Mouse (Mus musculus) heart, embryonic 13.5 days (tissue): ENCODE results near the gene Chchd1. TPM values are rescaled to one million over a fixed set of nuclear protein-coding genes. Genes with fewer than 3 reads are reported as not detected.

Experiments used
- ATAC-seq: fragments of 200-750 bp; cut with Nextera tagmentation; 2 replicates; pipeline ENCODE4 v1.8.0; 2017; ENCODE audit warnings: moderate TSS enrichment; ENCODE audit not compliant: insufficient number of reproducible peaks, low FRiP score, low TSS enrichment; ENCODE audit errors: extremely low read depth
- H3K27ac ChIP-seq: fragments of 300-500 bp; sonication (generic); replicated peaks from 2 replicates; pipeline ENCODE4 v1.5.1; 2015; ENCODE audit warnings: moderate library complexity, mild to moderate bottlenecking, inconsistent platforms
- H3K27me3 ChIP-seq: fragments of 300-500 bp; sonication (generic); replicated peaks from 2 replicates; pipeline ENCODE4 v1.6.1; 2015; ENCODE audit warnings: mild to moderate bottlenecking, inconsistent platforms
- H3K36me3 ChIP-seq: fragments of 300-500 bp; sonication (generic); 2 replicates; pipeline ENCODE4 v1.6.1; 2015; ENCODE audit warnings: mild to moderate bottlenecking, inconsistent platforms
- H3K4me1 ChIP-seq: fragments of 300-500 bp; sonication (generic); 2 replicates; pipeline ENCODE4 v1.6.1; 2015; ENCODE audit warnings: inconsistent platforms
- H3K4me2 ChIP-seq: fragments of 300-500 bp; sonication (generic); 2 replicates; pipeline ENCODE4 v1.6.1; 2015; ENCODE audit warnings: inconsistent platforms, mild to moderate bottlenecking, moderate library complexity
- H3K4me3 ChIP-seq: fragments of 300-500 bp; sonication (generic); 2 replicates; pipeline ENCODE4 v1.5.1; 2015; ENCODE audit warnings: moderate library complexity, mild to moderate bottlenecking, inconsistent platforms
- H3K9ac ChIP-seq: fragments of 300-500 bp; sonication (generic); 2 replicates; pipeline ENCODE4 v1.6.1; 2015; ENCODE audit warnings: inconsistent platforms, mild to moderate bottlenecking, moderate library complexity
- H3K9me3 ChIP-seq: fragments of 300-500 bp; sonication (generic); 2 replicates; pipeline ENCODE4 v1.6.1; 2016; ENCODE audit warnings: inconsistent platforms
- WGBS: fragments of 180-500 bp; shearing (Covaris S2); methylation state at CpG from one replicate; pipeline ENCODE4 v1.1.7; 2015; ENCODE audit warnings: mixed read lengths; 5-methylcytosine and 5-hydroxymethylcytosine counted together
- polyA plus RNA-seq: library from polyadenylated mRNA; unstranded; fragments of >200 nt; fragmentation: Nextera tagmentation; extraction: Ambion mirVana; gene quantifications from 2 replicates; pipeline ENCODE4 v1.2.1, GENCODE M21; 2015

Gene Chchd1
- polyA plus RNA-seq, 1 experiment from 2014 or later: 200 TPM

DNA sequence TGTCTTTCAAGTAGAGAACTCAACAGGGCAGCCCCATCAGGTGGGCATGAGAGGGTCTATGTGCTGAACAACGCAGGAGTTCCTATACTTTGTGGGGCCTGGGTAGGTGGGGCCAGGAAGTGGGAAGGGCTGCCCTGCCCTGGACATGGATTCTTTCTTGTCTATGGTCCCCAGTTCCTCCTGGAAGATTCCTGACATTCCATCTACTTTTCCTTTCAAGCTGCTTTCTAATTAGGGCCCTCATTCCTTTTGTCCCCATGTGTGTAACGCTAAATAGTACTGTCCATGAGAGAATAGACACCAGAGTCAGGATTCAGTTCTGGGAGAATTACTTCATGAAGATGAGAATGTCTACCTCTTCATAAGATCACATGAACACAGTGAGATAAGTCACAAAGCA lies 39.2 kb upstream of the Chchd1 start:
- Histone ChIP-seq H3K4me3 (peak overlapping the region; percentile 68), H3K9ac (peak overlapping the region; percentile 89), H3K4me1 (peaks cover 61% of the 10 kb centered on the region), H3K9me3 (no peaks in the 10 kb centered on the region), H3K27ac (peak overlapping the region; percentile 98), H3K27me3 (peaks cover 7% of the 10 kb centered on the region), H3K4me2 (peak overlapping the region; percentile 91), H3K36me3 (peaks cover 21% of the 10 kb centered on the region)
- ATAC-seq: no peak
- WGBS: 16% methylated on average over 2 of the region's 2 CpGs

DNA sequence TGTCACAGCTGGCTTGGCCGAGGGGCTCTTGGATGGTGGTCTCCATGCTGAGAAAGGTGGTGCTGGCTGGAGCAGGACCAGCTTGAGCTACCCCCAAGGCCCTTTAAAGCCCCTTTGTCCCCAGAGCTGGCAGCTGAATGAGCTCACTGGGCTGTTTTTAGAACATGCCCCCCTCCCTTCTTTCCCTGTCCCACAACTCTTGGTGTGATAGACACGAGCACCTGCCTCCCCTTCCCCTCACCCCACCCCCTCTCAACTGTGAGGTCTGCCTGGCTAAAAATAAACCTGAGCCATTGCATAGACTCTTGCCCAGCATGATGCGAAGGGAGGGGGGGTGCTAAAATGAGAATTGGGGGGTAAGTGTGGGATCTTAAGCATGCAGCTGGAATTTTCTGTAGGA lies 38.4 kb upstream of the Chchd1 start:
- Histone ChIP-seq H3K4me3 (peak overlapping the region; percentile 68), H3K27me3 (peaks cover 7% of the 10 kb centered on the region), H3K4me2 (peak overlapping the region; percentile 91), H3K27ac (peak overlapping the region; percentile 98), H3K9ac (peak overlapping the region; percentile 89), H3K4me1 (peaks cover 66% of the 10 kb centered on the region), H3K9me3 (no peaks in the 10 kb centered on the region), H3K36me3 (peaks cover 21% of the 10 kb centered on the region)
- peak; percentile 56; the same call in 1 of the 2 replicates for ATAC-seq
- WGBS: 24% methylated on average over 3 of the region's 3 CpGs

DNA sequence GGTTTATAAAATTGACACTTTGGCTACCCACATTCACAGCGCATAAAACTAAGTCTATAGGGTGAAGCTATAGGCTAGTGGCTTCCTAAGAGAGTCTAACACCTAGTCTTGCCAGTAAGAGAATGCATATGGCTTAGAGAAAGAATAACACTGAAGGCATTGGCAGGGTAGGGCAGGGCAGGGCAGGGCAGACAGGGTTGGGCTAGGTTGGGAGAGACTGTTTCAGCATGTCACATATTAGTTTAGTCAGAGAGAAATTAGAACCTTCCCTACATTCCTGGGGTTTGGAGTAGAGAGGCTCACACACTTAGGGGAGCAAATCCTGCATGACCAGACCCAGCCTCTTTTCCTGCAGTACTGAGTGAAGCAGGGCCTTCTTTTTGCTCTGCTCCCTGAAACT lies 35.3 kb upstream of the Chchd1 start:
- 69% methylated on average over 1 of the region's 1 CpGs for WGBS
- H3K27ac ChIP-seq: peak overlapping the region; percentile 98
- H3K36me3 ChIP-seq: no peaks in the 10 kb centered on the region
- H3K4me2 ChIP-seq: peak overlapping the region; percentile 91
- peaks cover 10% of the 10 kb centered on the region for H3K27me3 ChIP-seq
- no peak for ATAC-seq
- peak overlapping the region; percentile 82 for H3K9ac ChIP-seq
- peak overlapping the region; percentile 44 for H3K4me3 ChIP-seq
- peaks cover 43% of the 10 kb centered on the region for H3K4me1 ChIP-seq
- H3K9me3 ChIP-seq: no peaks in the 10 kb centered on the region

DNA sequence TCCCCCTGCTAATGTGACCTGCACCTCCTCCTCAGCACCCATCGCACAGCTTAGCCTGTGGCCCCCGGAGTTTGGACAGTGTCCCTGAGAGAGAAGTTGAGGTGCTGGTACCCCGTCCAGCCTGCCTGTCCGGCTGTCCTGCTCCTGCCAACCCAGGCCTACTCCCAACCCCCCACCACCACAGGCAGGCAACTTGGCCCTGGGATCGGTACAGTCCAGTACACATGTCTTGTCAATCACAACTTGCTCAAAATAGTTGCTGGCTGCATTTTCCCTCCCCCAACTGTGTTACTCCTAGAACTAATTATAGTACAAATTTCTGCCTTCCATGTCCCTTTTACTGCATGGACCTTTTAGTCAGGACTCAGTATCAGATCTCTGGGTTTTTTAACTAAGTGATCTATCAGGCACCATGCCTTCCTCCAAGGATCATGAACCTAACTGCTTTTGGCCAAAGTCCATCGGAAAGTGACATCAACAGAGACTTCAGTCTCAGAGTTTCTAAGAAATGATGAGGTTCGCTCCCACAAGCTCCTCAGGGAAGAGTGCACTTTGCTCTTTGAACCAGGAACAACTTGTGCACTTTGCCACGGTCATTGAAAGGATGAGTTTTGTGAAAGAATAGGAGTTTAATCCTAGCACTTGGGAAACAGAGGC lies 34.5 kb upstream of the Chchd1 start, which contains the start of gene Synpo2l:
Gene Synpo2l (minus strand): TSS at position 201 of the 657 bp plus-strand sequence.
- H3K4me1 ChIP-seq: peaks cover 43% of the 10 kb centered on the region
- peak within 1 kb of the TSS; percentile 44 for H3K4me3 ChIP-seq
- H3K27me3 ChIP-seq: 0 out of 2 replicates have a peak, but pooled peaks cover 3% of the 10 kb centered on the region
- 42% methylated on average over 8 of the region's 8 CpGs for WGBS
- peak within 1 kb of the TSS; percentile 82 for H3K9ac ChIP-seq
- no peaks in the 10 kb centered on the region for H3K9me3 ChIP-seq
- peak within 1 kb of the TSS; percentile 98 for H3K27ac ChIP-seq
- H3K36me3 ChIP-seq: no peaks in the 10 kb centered on the region
- H3K4me2 ChIP-seq: peak within 1 kb of the TSS; percentile 91
- no peak for ATAC-seq

DNA sequence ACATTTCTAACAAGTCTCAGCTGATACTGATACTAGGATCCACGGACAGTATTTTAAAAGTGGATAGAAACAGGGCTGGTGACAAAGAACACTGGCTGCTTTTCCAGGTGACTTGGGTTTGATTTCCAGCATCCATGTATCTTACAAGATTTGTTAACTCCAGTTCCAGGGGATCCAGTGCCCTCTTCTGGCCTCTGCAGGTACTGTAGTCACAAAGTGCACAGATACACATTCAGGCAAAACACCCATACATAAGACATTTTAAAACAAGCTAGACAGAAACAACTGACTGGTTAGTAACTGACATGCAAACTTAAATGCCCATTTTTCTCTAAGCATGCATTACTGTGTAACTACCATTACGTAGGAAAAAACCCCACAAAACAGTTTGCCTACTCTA lies 29.8 kb upstream of the Chchd1 start:
- Histone ChIP-seq H3K4me3 (peak overlapping the region; percentile 74; the same call in 1 of the 2 replicates), H3K36me3 (peaks cover 24% of the 10 kb centered on the region), H3K9ac (no peak overlapping the region), H3K27ac (0 out of 2 replicates have a peak overlapping the region, but pooled peaks have one; percentile 12), H3K4me1 (peaks cover 27% of the 10 kb centered on the region), H3K4me2 (peak overlapping the region; percentile 77), H3K27me3 (0 out of 2 replicates have a peak, but pooled peaks cover 3% of the 10 kb centered on the region), H3K9me3 (no peaks in the 10 kb centered on the region)
- no peak for ATAC-seq
- WGBS: 84% methylated on average over 2 of the region's 2 CpGs

DNA sequence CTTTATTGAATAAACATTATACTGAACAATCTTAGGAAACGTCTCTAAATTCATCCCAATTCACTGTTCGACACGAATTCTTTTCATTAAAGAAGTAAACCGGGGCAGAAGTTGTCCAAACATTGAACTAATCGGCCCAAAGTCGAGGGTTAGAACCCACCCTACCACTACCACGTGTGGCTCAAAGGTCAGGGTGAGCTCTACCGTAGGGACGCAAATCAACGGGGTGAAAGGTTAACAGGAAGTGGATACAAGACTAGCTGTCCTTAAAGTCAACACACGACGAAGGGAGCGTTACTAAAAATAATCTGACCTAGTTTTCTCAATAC lies 29.1 kb upstream of the Chchd1 start:
- peak overlapping the region; percentile 98 for H3K27ac ChIP-seq
- no peaks in the 10 kb centered on the region for H3K9me3 ChIP-seq
- peaks cover 23% of the 10 kb centered on the region for H3K4me1 ChIP-seq
- peak overlapping the region; percentile 77 for H3K4me2 ChIP-seq
- H3K9ac ChIP-seq: peak overlapping the region; percentile 75
- WGBS: 9% methylated on average over 13 of the region's 13 CpGs
- 0 out of 2 replicates have a peak, but pooled peaks cover 3% of the 10 kb centered on the region for H3K27me3 ChIP-seq
- H3K4me3 ChIP-seq: peak overlapping the region; percentile 74
- ATAC-seq: no peak
- peaks cover 31% of the 10 kb centered on the region for H3K36me3 ChIP-seq

DNA sequence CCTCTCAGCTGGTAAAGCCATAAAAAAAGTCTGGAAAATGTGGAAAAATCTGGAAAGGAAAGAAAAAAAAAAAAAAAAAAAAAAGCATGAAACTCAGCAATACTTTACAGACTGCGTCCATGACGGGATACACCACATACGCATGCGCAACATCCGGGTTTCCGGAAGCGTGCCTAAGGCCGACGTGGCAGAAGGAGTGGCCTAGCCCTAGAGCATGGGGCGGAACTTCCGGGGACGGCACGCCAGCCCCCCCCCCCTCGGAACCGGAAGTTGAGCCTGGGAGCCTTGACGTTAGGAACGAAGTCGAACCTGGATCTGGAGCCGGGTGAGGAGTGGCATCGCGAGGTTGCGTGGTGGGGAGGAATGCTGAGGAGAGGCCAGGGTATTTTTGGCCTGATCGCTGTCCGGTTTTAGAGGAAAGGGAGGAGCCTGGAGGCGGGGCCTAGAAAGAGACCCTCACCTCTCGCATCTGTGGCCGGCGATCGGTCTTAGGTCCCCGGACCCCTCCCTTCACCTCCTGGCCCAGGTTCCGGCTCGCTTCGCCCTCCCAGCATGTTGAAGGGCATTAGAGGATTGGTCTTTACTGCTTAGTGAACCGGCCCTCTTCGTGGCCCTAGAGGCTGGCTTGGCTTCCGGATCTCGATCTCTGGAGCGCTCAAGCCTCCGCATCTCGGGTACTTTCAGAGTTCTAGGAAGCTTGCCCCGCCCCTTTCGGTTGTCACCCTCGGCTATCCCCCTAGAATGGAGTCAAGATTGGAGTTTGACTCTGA lies 28.6 kb upstream of the Chchd1 start, which contains the start of gene Sec24c:
Gene Sec24c (plus strand): TSS at position 245 of the 770 bp plus-strand sequence.
- Histone ChIP-seq H3K4me2 (peak within 1 kb of the TSS; percentile 89), H3K9me3 (no peaks in the 10 kb centered on the region), H3K4me3 (peak within 1 kb of the TSS; percentile 74), H3K9ac (peak within 1 kb of the TSS; percentile 88), H3K36me3 (peaks cover 37% of the 10 kb centered on the region), H3K27me3 (0 out of 2 replicates have a peak, but pooled peaks cover 3% of the 10 kb centered on the region), H3K4me1 (peaks cover 18% of the 10 kb centered on the region), H3K27ac (peak within 1 kb of the TSS; percentile 98)
- ATAC-seq: peak; percentile 96
- WGBS: under 1% methylated on average over 42 of the region's 43 CpGs

DNA sequence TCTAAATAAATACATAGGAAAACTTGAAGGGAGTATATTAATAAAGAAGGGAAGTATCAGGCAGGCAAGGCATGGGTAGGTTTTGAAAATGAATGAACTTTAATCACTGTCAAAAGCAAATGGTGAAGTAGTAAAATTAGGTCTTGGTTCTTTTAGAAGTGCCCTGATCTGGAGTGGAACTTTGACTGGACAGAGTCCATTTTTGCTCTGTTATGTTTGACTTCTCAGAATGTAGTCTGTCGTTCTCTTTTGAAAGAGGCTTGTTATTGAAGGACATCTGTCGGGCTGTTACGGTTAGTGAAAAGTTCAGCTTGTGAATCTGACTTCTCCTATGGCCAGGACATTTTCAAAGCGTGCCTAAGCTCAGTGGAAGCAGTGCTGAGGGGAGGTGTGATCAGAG lies 24.9 kb upstream of the Chchd1 start:
- peaks cover 28% of the 10 kb centered on the region for H3K4me1 ChIP-seq
- H3K9ac ChIP-seq: no peak overlapping the region
- no peak for ATAC-seq
- H3K27me3 ChIP-seq: no peaks in the 10 kb centered on the region
- 87% methylated on average over 4 of the region's 4 CpGs for WGBS
- H3K36me3 ChIP-seq: peaks cover 73% of the 10 kb centered on the region
- H3K27ac ChIP-seq: no peak overlapping the region
- H3K4me3 ChIP-seq: no peak overlapping the region
- H3K4me2 ChIP-seq: no peak overlapping the region
- H3K9me3 ChIP-seq: no peaks in the 10 kb centered on the region

DNA sequence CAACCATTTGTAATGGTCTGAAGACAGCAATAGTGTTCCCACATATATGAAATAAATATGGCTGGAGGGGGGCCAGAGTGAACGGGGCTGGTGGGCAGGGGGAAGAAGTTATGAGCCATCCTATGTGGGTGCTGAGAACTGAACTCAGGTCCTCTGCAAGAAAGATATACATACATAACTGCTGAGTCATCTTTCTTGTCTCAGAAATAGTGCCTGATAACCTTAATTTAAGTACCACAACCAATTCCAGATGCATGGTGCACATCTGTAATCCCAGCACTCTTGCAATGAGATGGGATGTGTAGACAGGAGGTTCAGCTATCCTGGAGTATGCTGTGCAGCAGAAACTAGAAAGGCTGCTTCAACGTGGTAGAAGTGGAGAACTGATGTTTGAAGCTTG lies 21.1 kb upstream of the Chchd1 start:
- Histone ChIP-seq H3K27ac (peak overlapping the region; percentile 53; the same call in 1 of the 2 replicates), H3K4me2 (no peak overlapping the region), H3K9ac (no peak overlapping the region), H3K36me3 (peaks cover 100% of the 10 kb centered on the region), H3K4me1 (peaks cover 12% of the 10 kb centered on the region), H3K9me3 (no peaks in the 10 kb centered on the region), H3K27me3 (no peaks in the 10 kb centered on the region), H3K4me3 (no peak overlapping the region)
- ATAC-seq: no peak
- 87% methylated on average over 2 of the region's 2 CpGs for WGBS

DNA sequence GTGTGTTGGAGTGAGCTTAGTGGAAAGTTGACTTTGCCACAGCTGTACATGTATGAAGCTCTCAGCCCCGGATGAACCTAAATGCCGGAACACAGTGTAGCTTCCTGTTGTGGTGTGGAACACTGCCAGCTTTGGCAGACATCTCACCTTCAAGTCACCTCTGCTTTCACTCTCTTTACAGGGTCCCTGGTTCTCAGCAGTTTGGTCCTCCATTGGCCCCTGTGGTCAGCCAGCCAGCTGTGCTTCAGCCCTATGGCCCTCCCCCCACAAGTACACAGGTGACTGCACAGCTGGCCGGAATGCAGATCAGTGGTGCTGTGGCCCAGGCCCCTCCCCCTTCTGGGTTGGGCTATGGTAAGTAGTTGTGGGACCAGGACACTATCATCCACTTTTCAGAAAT lies 20.3 kb upstream of the Chchd1 start:
- Histone ChIP-seq H3K27me3 (no peaks in the 10 kb centered on the region), H3K9ac (no peak overlapping the region), H3K4me2 (no peak overlapping the region), H3K27ac (peak overlapping the region; percentile 53), H3K36me3 (peaks cover 100% of the 10 kb centered on the region), H3K4me1 (peaks cover 12% of the 10 kb centered on the region), H3K4me3 (no peak overlapping the region), H3K9me3 (no peaks in the 10 kb centered on the region)
- no peak for ATAC-seq
- WGBS: 32% methylated on average over 3 of the region's 3 CpGs

DNA sequence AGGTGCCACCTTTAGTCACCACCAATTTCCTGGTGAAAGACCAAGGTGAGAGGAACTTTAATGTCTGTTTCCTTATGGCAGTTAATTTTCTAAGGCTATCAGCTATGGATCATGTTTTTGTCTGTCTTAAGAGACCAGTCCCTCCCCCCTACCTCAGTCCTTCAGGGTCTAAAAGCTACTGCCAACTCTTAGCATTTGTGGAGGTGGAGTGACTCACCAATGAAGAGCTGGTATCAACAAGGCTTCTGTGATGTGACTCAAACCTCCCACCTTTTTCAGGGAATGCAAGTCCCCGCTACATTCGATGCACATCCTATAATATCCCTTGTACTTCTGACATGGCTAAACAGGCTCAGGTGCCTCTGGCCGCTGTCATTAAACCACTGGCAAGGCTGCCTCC lies 16.2 kb upstream of the Chchd1 start:
- Histone ChIP-seq H3K9ac (no peak overlapping the region), H3K4me3 (no peak overlapping the region), H3K4me1 (peaks cover 12% of the 10 kb centered on the region), H3K9me3 (no peaks in the 10 kb centered on the region), H3K27ac (no peak overlapping the region), H3K27me3 (no peaks in the 10 kb centered on the region), H3K4me2 (no peak overlapping the region), H3K36me3 (peaks cover 100% of the 10 kb centered on the region)
- ATAC-seq: no peak
- WGBS: 93% methylated on average over 3 of the region's 3 CpGs
